Mouse (Mus musculus) natural killer cell, adult 2 months (primary cell): ENCODE data around the gene Tff3.

Experiments
- DNase-seq, 2 experiments: peaks; one replicate each; pipeline ENCODE4 v3.0.0; 2022; ENCODE audit warnings: low spot score in 2 of 2

Gene Tff3

DNA sequence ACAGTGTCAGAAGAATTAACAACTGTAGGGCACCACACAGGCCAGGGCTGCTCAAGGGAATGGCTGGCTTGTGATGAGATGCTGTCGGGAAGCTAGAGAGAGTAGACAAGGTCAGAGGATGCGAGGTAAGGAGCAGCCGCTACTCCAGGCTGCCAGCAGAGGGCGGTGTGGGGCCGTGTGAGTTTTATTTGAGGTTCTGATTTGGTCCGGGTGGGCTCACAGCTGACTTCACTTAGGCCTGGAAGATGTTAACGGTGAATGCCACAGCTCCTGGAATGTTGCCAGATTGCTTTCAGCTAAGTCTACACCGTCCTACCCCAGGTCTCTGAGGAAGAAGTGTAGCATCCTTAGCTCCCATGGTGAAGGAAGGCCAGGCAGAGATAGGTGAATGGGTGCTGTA, 7.5 kb downstream of the Tff3 start:
- DNase-seq = peak; percentile 32 to 62

DNA sequence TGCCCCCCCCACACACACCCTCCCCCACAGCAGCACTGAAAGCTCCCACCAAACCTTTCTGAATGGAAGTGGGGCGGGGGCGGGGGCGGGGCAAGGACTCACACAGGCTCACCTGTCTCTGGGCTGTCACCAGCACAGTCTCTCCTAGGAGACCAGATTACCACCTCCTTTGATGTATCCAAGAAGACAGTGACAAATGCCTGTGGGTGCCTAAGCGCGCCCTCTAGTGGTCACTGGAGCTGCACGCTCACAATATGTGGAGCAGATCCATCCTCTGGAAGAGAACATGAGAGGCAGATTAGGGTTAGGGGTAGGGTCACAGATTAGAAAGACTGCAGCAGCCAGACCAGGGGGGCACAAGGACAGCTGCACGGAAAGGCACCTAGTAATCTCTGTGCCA, 10.0 kb downstream of the Tff3 start:
- DNase-seq = peak; percentile 67 to 80

DNA sequence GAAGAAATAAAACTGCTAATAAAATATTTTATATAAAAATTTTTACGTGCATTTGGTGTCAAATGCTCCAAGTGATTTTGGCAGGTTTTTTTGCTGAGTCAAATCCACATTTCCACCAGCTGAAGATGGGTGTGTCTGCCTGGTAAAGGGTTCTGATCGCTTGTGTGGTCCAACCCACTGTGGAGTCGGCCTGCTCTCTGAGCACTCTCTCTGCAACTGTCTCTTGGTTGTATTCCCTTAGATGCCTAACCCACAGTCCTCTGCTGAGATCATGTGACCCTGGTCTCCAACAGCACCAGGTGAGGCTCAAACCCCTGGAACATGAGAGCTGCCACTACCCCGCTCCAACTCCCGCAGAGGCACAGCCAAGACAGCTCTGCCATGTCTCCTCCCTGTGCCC, 11.5 kb downstream of the Tff3 start:
- DNase-seq = no peak

DNA sequence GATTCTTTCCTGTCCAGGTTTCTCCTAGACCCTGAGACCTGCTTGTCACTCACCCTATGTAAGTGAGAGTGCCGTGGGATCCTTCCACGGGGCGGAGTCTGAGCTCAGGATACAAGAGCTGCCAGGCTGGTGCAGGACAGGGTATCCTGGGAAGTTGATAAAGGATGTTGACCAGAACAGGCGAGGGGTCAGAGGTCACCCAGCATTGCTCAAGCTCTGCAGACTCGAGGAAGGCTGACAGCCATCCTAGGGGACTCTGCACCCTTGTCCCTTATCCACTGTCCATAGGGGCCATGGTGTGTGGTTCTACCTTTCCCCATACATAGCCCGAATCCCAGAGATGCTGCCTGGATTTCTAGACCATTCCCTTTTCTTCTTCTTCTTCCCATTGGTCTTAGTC, 13.4 kb downstream of the Tff3 start:
- DNase-seq = no peak

DNA sequence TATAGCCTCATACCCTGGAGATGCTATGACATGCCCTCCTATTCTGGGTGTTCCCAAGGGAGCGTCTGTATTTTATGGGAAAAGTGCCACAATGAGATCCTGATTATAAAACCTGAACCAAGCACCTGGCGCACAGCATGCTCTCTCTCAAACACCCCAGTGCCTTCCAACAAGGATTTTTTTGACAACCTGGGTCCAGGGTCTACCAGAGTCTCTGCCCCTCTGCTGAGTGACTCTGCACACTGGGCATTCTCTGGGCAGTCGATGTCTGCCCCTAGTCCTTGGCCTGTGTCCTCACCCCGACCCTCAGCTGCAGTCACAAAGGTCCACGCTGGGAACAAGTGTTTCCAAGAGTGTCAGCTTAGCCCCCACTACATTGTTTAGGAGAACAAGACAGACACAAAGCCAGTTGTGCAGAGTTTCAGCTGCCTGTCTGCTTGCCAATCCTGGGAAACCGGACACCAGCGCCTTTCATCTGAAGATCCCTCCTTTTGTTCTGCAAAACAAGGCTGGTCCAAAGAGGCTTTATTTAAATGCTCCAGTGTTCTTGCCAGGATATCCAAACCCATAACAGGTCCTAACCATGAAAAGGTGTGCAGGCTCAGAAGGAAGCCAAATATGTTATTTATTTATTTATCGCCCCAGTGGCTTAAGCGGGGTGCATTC, 16.1 kb downstream of the Tff3 start:
- DNase-seq = no peak

DNA sequence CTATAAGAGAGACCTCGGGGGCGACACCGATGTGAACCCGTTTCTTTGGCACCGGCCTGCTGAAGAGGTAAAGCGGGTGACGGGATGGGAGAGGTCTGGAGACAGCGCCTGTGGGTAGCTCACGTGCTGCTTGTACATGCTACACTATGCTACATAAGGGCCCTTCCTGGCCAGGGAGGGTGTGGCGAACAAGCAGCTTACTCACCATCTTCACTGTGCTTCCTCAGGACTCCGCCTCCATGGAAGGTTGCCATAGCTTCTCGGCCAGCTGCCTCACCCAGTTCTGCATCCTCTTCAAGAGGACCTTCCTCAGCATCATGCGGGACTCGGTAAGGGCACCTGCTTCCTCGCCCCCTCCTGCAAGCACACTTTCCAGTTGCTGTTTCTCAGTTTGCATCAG, 21.1 kb downstream of the Tff3 start:
- DNase-seq = no peak

DNA sequence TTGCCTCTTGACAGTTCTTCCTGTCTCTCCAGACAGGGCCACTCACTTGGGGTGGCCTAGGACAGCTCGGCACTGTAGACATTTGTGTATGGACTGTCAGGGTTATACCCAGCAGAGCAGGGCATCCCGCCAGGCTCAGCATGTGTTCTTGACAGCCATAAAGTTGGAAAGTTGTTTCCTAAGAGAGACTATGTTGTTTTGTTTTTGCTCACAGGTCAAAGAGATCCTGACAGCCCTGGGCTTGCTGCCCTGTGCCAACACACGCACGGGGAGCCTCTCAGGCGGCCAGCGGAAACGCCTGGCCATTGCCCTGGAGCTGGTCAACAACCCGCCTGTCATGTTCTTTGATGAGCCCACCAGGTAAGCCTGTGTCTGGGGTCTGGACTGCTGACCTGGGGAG, 25.6 kb downstream of the Tff3 start:
- DNase-seq = no peak

DNA sequence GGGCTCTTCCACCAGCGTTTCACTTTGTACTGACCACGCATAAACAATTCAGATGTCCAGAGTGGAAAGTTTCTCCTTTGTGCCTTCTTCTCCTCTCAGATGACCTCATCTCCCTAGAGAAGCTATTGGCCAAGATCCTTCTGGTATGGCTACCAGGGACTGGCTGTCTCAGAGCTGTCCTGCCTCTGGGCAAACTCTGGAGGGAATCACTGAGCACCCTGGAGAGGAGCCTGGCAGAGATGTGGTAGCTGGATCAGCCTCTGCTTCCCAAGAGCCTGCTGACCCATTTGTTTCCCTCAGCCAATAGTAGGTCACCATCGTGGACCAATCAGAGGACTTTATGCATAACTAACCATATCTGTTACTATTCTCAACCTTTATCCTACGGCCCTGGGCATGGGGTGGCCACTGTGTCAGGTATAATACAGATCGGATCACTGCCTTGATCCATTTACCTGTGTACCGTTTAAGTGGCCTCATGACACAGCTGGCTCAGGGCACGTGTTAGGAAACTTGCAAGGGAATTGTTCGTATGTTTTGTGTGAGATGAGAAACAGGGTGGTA, 26.4 kb downstream of the Tff3 start:
- DNase-seq = no peak

DNA sequence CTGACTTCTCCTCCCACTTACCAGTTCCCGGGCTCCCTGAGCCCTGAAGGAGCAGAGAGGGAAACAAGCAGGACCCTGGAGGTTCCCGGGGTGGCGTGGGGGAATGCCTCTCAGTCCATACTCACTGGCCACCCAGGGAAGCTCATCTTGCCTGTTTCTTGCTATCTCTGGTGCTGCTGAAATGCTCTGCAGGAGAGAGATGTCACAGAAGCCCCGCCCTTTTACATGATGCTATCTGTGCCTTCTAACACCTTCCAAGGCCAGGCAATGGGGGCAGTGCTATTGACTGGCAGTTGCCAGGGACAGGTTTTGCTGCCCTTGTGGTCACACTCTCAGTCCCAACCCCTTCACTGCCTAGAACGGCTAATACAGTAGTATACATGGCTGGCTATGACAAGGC, 30.7 kb downstream of the Tff3 start:
- peak in 1 of 2 experiments; percentile 38 for DNase-seq

DNA sequence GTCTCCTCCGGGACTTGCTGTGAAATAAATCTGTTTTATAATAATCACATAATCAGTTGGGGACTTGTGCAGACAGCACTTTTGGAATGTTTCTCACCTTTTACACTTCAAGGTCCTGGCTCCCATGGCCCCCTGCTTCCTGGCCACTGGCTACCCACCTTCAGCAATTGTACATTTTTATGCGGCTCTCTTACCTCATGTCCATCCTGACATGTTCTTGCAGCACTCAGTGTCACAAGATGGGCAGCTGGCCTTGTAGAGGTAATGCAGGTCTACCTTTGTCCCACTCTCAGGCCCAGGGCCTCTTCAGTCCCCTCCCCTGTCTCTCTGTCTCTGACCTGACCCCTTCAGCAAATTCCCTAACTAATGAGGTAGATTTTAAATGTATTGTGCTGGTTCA, 32.6 kb downstream of the Tff3 start:
- no peak for DNase-seq

DNA sequence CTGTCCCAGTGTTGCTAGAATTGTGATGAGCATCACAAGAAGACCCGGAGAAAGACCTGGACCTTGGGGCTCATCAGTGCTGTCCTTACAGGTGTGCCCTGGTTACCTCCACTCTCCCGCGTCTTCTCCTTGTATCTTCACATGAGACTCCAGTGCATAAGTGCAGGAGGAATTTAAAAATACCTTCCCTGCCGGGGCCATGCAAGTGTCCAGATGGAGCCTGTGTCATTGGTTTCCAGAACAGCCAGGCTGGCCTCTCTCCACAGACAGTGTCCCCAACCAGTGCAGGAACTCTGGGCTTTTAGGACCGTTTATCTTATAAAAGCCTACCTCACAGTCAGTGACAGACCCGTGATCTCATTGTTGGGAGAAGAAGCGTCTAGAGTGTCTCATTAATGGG, 33.9 kb downstream of the Tff3 start:
- DNase-seq = no peak

DNA sequence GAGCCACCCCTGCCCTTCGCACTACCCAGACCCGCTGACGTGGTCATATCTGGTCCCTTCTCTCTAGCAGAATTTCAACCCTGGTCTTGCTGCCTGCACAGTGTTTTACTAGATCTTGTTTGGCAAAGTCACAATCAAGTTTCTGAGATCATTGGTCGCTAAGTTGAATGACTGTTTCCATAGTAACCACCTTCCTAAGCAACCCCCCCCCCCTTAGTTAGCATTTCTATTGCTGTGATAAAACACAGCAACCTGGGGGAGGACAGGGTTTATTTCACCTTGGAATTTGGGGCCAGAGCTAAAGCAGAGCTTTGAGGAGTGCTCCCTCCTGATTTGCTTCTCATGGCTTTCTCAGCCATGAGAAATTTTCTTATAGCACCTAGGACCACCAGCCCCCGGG, 34.7 kb downstream of the Tff3 start:
- no peak for DNase-seq

DNA sequence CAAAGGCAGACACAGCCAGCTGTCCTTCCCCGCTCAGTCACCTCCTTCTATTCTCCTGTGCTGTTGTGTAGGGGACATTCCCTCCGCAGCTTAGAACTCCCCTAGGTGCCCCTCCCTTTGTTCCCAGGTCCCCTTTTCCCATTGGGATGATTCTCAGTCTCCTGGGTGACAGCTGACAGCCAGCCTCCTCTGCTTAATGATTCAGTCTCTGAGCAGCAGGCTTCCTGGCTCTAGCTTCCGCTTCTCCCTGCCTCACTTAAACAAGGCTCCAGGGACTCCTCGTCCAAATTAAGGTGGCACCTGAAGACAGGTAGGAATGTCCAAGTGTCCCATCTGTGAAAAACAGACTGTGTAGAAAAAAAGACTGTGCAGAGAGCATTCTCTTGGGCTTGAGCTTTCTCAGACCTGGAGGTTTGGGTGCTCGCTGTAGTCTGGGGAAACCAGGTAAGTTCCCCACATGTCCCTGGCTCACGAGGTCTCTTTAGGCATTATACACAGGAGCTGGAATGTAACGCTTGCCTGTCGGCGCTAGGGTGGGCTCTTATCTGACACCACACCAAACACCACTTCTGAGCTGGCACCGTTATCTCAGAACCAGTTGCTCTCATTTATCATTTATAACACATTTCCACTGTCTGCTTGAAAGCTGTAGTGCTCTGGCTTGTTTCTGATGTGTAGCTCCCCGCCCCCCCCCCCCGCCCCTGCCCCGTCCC, 38.3 kb downstream of the Tff3 start:
- no peak for DNase-seq

DNA sequence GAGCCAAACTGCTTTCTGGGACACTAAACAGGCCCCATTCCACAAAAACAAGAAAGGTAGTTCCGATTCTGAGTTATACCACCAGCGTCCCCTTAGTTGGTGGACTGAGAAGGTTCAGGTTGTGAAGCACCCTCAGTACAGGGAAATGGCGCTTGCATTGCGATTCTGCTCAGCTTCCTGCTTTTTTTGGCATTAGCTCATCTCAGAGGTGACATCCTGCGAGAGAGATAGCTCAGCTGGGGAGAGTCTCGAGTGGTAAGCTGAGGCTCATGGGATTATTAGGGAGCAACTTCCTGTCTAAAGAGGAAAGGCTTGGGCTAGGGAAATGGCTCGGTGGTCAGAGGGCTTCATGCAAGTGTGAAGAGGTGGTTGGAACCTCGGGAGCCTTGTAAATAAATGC, 39.6 kb downstream of the Tff3 start:
- DNase-seq = no peak

DNA sequence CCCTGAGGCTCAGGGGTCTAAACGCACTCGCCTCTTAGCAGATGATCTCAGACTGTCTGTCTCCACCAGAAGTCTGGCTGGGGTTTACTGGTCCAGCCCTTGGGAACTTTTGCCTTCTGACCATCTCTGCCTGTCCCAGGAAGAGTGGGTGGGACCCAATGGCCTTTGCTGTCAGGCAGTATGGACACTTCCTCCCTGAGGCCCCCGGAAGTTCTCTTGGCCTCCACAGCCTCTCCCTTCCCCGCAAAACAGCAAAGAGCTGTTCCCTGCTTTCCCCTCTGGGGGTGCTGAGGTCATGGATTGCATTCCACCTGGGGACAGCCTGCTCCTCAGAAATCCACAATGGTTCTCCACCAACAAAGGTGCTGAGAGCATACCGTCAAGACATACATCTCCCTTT, 40.7 kb downstream of the Tff3 start:
- DNase-seq = no peak

DNA sequence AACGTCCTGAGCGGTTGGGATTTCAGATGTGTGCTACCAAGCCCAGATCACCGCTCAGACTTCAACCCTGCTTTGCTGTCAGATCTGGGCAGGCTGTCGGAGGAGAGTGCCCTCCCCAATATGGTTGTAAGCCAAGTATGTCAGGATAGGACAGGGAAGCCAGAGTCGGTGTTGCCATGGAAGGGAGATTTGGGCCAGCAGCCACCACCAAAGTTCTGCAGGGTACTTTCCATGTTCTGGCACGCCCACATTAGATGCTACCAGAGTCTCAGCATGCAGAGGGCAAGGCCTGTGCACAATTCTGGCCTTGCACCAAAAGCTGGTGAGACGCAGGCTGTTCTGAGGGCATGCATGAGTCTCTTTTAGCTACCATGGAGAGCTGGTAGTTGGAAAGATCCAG, 43.2 kb downstream of the Tff3 start:
- DNase-seq = no peak

DNA sequence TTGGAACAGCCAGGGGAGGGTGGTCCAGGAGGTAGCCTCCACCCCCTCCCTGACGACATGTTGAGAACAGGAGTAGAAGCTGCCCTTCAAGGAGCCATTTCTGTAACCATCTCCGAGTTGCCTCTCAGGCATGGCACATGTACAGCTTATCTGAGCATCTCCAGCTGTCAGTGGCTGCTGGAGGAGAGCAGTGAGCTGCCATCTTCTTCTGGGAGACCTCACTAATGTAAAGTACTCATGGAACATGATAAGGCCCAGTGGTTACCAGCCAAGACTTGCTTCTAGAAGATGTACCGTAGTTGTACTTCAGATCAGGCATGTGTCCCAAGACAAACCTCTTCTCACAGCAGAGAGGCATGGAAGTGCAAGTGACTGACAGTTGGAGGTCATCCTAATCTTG, 43.9 kb downstream of the Tff3 start:
- DNase-seq = no peak

DNA sequence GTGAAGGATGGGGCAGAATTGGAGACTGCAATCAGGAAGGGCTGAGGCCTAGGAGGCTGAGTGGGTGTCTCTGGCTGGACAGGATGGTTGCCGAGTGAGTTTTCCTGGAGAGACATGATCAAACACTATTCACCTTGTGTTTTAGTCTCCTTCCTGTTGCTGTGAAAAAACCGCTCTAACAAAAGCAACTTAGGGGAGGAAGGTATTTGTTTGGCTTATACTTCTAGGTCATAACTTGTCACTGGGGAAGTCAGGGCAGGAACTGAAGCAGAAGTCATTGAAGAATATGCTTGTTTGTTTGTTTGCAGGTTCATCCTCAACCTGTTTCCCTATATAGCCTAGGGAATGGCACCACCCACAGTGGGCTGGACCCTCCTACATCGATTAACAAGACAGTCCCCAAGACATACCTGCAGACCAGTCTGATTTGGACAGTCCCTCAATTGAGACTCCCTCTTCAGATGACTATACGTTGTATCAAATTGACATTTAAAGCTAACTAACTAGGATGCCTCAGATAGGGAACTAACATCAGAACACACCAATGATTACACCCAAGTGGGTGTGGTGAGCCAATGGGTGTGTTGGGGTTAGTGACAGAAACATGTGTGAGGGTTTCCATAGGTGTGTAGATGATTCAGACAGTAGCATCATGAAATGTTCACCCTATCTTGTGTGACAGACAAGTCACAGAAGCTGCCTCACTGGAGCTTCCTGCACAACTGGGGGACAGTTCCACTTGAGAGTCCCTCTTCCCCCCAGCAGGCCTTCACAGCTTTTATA, 47.0 kb downstream of the Tff3 start:
- DNase-seq = no peak

DNA sequence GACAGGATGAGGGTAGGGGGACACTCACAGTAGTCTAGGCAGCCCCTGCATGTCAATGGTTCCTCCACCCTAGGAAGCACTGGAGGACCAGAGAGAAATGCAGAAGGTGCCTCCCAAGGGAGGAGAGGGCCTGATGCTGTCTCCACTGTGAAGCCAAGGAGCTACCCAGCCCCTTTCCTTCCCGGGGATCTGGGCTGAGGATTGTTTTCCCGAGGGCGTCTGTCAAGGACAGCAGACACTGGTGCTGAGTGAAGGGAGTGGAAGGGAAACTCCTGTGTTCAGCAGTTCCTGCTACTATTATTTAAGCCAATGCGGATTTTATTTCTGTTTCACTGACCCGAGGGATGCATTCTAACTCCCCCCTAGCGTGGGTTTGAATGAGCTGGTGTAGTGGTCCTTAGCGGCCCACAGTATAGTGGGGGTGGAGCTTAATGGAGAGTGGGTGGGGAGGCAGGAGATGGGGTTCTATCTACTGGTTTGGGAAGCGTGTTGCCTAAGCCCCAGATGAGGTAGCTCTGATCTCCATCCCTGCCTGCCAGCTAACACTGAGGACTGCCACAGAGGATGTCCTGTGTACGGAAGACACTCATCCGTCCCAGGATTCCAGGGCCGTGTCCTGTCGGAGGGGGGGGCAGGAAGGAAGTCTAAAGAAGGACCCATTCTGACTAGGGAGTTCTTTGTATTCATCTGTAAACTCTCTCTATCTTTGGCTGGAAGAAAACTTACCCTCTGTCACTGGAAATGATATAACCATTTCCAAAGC, 50.2 kb downstream of the Tff3 start:
- DNase-seq = no peak

DNA sequence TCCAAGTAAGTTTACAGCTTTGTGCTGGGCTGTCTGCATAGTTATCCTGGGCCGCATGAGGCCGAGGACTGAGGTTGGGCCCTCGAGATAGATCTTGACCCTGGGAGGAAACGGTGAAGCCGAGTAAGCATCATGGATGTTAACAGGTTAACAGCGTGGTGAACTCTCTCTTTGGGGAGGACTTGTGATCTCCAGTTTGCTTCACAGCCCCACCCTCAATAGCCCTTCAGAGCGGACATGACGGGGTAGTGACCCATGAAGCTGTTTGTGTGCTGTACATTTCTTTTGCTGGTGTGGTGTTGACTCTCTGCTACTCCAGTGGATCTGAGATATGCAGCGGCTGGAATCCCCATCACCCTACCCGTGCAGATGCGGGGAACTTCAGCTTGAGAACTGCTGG, 50.9 kb downstream of the Tff3 start:
- peak; percentile 57 to 72 for DNase-seq

DNA sequence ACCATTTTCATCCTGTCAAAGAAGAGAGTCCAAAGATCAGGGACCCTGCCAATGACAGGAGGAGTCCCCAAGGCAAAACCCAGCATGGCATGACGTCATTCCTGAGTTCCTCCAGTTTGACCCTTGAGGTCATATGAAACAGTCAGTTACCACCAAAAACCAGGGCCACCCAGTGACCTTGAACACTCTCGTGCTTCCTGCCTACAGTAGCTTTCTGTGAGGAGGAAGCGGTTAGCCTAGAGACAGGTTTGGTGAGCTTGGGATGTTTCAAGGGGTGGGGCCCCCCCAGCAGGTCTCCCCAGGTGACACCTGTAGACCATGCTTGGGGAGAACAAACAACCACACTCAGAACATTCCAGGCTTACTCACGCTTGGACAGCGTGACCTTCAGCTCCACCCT, 51.9 kb downstream of the Tff3 start:
- DNase-seq = peak; percentile 74 to 80

DNA sequence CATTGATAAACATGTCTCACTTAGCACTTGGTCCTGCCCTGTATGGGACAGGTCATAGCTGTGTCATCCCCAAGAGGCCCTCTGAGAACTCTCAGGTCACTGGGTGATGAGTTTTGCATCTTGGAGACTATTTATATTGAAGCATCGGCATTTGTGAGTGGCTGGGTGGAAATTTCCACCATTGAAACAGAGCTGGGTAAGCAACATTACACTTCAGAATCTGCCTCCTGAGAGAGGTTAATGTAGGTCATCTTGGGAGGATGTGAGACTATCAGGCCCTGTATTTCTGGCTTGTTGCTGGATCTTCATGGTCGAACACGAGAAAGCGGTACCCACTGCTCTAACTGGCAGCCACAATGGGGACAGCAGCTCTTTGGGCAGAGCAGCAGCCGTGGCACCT, 54.0 kb downstream of the Tff3 start:
- peak; percentile 73 to 80 for DNase-seq
